Mouse (Mus musculus): Measurements from ENCODE around the gene En2. TPM values are rescaled to one million over a fixed set of nuclear protein-coding genes. Genes with fewer than 3 reads are reported as not detected.

En2 gene
- polyA plus RNA-seq, 1 experiment from 2014 or later: not detected

DNA sequence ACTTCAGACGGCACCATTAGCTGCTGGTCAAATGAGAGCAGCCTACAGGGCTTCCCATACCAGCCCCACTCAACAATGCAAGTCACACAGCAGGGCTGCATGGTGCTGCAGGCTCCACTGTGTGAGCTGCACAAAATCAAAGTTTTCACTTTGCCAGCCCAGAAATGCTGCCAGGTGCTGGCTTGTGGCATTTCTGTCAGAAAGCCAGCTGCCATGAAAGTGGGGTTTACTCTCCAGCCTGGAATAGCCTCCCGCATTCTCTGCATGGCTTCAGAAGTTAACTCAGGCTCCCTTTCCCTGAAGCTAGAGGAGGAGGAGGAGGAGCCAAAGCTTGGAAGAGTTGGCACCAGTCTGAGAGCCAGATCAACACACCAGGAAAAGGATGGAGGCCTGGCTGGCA lies 29.1 kb upstream of the En2 start:
- no peak overlapping the region for H3K4me2 ChIP-seq
- no peaks in the 10 kb centered on the region for H3K36me3 ChIP-seq
- H3K9ac ChIP-seq: no peak overlapping the region
- 35% methylated on average over 2 of the region's 2 CpGs for WGBS (ENCODE audit: insufficient replicate concordance)
- H3K4me3 ChIP-seq (replicated peaks): no peak overlapping the region
- no peaks in the 10 kb centered on the region for H3K4me1 ChIP-seq (replicated peaks)
- DNase-seq (no peak), ATAC-seq (ENCODE audit: low read depth) (no peak)
- no peak overlapping the region for H3K27ac ChIP-seq
- no peaks in the 10 kb centered on the region for H3K9me3 ChIP-seq (replicated peaks)
- peaks cover 32% of the 10 kb centered on the region for H3K27me3 ChIP-seq

GRCm38 (mm10) chr5:28144555-28144954 lies 20.9 kb upstream of the En2 start:
- no peak overlapping the region for H3K4me3 ChIP-seq (replicated peaks)
- no peak overlapping the region for H3K9ac ChIP-seq
- H3K9me3 ChIP-seq (replicated peaks): no peaks in the 10 kb centered on the region
- ATAC-seq (ENCODE audit: low read depth) (no peak), DNase-seq (no peak)
- no peak overlapping the region for H3K4me2 ChIP-seq
- no peaks in the 10 kb centered on the region for H3K4me1 ChIP-seq (replicated peaks)
- no peaks in the 10 kb centered on the region for H3K36me3 ChIP-seq
- no peak overlapping the region for H3K27ac ChIP-seq
- H3K27me3 ChIP-seq: peaks cover 22% of the 10 kb centered on the region

- H3K9ac ChIP-seq: no peak overlapping the region
- H3K4me3 ChIP-seq (replicated peaks): no peak overlapping the region
- no peaks in the 10 kb centered on the region for H3K4me1 ChIP-seq (replicated peaks)
- no peaks in the 10 kb centered on the region for H3K9me3 ChIP-seq (replicated peaks)
- WGBS (ENCODE audit: insufficient replicate concordance): 65% methylated on average over 8 of the region's 8 CpGs
- H3K4me2 ChIP-seq: no peak overlapping the region
- no peaks in the 10 kb centered on the region for H3K36me3 ChIP-seq
- no peak overlapping the region for H3K27ac ChIP-seq
- no peak for ATAC-seq (ENCODE audit: low read depth)
- DNase-seq: no peak
- peaks cover 27% of the 10 kb centered on the region for H3K27me3 ChIP-seq
Measured at GRCm38 (mm10) chr5:28146018-28146417, 19.5 kb upstream of the En2 start.

DNA sequence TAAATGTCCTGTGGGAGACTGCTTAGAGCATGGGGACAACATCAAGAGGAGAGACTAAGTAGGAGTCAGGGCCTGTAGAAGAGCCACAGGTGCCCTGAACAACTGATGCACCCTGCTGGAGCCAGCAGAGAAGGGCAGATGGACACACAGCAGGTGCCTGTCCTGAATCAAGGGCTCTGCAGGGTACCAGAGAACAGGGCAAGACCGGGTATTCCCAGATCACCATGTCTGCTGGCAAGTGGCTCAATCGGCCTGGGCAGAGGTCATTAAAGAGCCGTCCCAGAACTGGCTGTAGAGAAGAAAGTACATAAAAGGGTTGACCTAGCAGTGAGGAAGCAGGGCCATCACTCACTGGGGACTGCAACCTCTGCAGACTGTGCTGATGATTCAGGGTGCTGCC lies 17.0 kb upstream of the En2 start:
- Histone ChIP-seq H3K36me3 (no peaks in the 10 kb centered on the region), H3K9me3 (replicated peaks) (no peaks in the 10 kb centered on the region), H3K9ac (no peak overlapping the region), H3K27ac (no peak overlapping the region), H3K4me1 (replicated peaks) (no peaks in the 10 kb centered on the region), H3K4me3 (replicated peaks) (no peak overlapping the region), H3K27me3 (peaks cover 42% of the 10 kb centered on the region), H3K4me2 (no peak overlapping the region)
- DNase-seq: no peak
- 30% methylated on average over 3 of the region's 3 CpGs for WGBS (ENCODE audit: insufficient replicate concordance)
- no peak for ATAC-seq (ENCODE audit: low read depth)

- H3K9ac ChIP-seq: no peak overlapping the region
- H3K4me3 ChIP-seq (replicated peaks): no peak overlapping the region
- WGBS (ENCODE audit: insufficient replicate concordance): 49% methylated on average over 3 of the region's 3 CpGs
- no peaks in the 10 kb centered on the region for H3K9me3 ChIP-seq (replicated peaks)
- peaks cover 51% of the 10 kb centered on the region for H3K27me3 ChIP-seq
- no peaks in the 10 kb centered on the region for H3K4me1 ChIP-seq (replicated peaks)
- H3K36me3 ChIP-seq: no peaks in the 10 kb centered on the region
- no peak overlapping the region for H3K27ac ChIP-seq
- ATAC-seq (ENCODE audit: low read depth) (no peak), DNase-seq (no peak)
- no peak overlapping the region for H3K4me2 ChIP-seq
Measured at GRCm38 (mm10) chr5:28149436-28149835, 16.1 kb upstream of the En2 start.

- Histone ChIP-seq H3K27me3 (peaks cover 92% of the 10 kb centered on the region), H3K4me2 (no peak overlapping the region), H3K9ac (no peak overlapping the region), H3K9me3 (replicated peaks) (no peaks in the 10 kb centered on the region), H3K4me3 (replicated peaks) (no peak overlapping the region), H3K36me3 (no peaks in the 10 kb centered on the region), H3K4me1 (replicated peaks) (no peaks in the 10 kb centered on the region), H3K27ac (no peak overlapping the region)
- DNase-seq: no peak
- WGBS (ENCODE audit: insufficient replicate concordance): 7% methylated on average over 9 of the region's 9 CpGs
- ATAC-seq (ENCODE audit: low read depth): no peak
Measured at GRCm38 (mm10) chr5:28157044-28157730, 8.3 kb upstream of the En2 start.

GRCm38 (mm10) chr5:28157781-28158180 lies 7.7 kb upstream of the En2 start:
- Histone ChIP-seq H3K9me3 (replicated peaks) (no peaks in the 10 kb centered on the region), H3K4me3 (replicated peaks) (no peak overlapping the region), H3K27ac (no peak overlapping the region), H3K4me2 (no peak overlapping the region), H3K36me3 (no peaks in the 10 kb centered on the region), H3K4me1 (replicated peaks) (no peaks in the 10 kb centered on the region), H3K9ac (no peak overlapping the region), H3K27me3 (peaks cover 94% of the 10 kb centered on the region)
- DNase-seq (no peak), ATAC-seq (ENCODE audit: low read depth) (no peak)
- 5% methylated on average over 17 of the region's 17 CpGs for WGBS (ENCODE audit: insufficient replicate concordance)

- Histone ChIP-seq H3K4me1 (replicated peaks) (no peaks in the 10 kb centered on the region), H3K9me3 (replicated peaks) (no peaks in the 10 kb centered on the region), H3K4me2 (no peak overlapping the region), H3K36me3 (no peaks in the 10 kb centered on the region), H3K27me3 (peaks cover 95% of the 10 kb centered on the region), H3K27ac (no peak overlapping the region), H3K9ac (no peak overlapping the region), H3K4me3 (replicated peaks) (no peak overlapping the region)
- WGBS (ENCODE audit: insufficient replicate concordance): 3% methylated on average over 31 of the region's 31 CpGs
- DNase-seq (no peak), ATAC-seq (ENCODE audit: low read depth) (no peak)
Measured at GRCm38 (mm10) chr5:28158308-28159071, 7.0 kb upstream of the En2 start.

GRCm38 (mm10) chr5:28159072-28159458 lies 6.4 kb upstream of the En2 start:
- ATAC-seq (ENCODE audit: low read depth): no peak
- no peak overlapping the region for H3K4me2 ChIP-seq
- 2% methylated on average over 15 of the region's 15 CpGs for WGBS (ENCODE audit: insufficient replicate concordance)

DNA sequence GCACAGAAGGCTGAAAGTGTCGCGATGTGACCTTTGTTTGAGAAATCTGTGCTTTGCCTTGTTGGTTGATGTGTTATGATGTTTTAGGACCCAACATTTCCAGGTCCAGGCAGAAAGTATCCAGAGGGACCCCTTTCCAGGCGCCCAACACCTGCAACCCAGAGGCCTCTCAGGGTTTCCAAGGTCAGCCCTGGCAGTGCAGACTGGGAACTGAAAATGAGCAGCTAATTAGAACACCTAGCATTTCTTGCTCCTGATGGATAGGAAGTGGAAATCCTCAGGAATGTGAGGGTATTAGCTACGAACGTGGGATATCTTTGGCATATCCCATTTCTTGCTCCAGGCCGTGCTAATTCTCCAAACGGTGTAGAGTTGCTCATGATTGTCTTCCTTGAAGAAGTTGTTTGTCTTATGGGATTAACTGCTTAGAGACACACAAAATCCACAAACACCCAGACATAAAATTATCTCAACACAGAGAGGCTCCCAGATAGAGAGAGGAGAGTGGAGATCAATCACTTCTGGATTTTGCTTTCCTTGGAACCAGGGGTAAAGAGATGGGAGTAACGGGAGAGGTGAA lies 5.5 kb upstream of the En2 start:
- Histone ChIP-seq H3K9me3 (replicated peaks) (no peaks in the 10 kb centered on the region), H3K27me3 (peaks cover 100% of the 10 kb centered on the region), H3K36me3 (no peaks in the 10 kb centered on the region), H3K4me3 (replicated peaks) (no peak overlapping the region), H3K4me1 (replicated peaks) (no peaks in the 10 kb centered on the region), H3K9ac (no peak overlapping the region), H3K4me2 (no peak overlapping the region), H3K27ac (no peak overlapping the region)
- DNase-seq: no peak
- WGBS (ENCODE audit: insufficient replicate concordance): 3% methylated on average over 8 of the region's 8 CpGs
- ATAC-seq (ENCODE audit: low read depth): no peak

More at GRCm38 (mm10) chr5:28159072-28159458, 6.4 kb upstream of the En2 start:
- H3K9ac ChIP-seq: no peak overlapping the region
- no peaks in the 10 kb centered on the region for H3K36me3 ChIP-seq
- DNase-seq: no peak
- H3K9me3 ChIP-seq (replicated peaks): no peaks in the 10 kb centered on the region
- H3K4me3 ChIP-seq (replicated peaks): no peak overlapping the region
- H3K27me3 ChIP-seq: peaks cover 96% of the 10 kb centered on the region
- H3K4me1 ChIP-seq (replicated peaks): no peaks in the 10 kb centered on the region
- H3K27ac ChIP-seq: no peak overlapping the region

GRCm38 (mm10) chr5:28161383-28161937 lies 4.0 kb upstream of the En2 start:
- no peak overlapping the region for H3K27ac ChIP-seq
- H3K4me2 ChIP-seq: no peak overlapping the region
- 4% methylated on average over 20 of the region's 20 CpGs for WGBS (ENCODE audit: insufficient replicate concordance)
- H3K4me3 ChIP-seq (replicated peaks): no peak overlapping the region
- no peaks in the 10 kb centered on the region for H3K36me3 ChIP-seq
- peaks cover 100% of the 10 kb centered on the region for H3K27me3 ChIP-seq
- H3K9me3 ChIP-seq (replicated peaks): no peaks in the 10 kb centered on the region
- peaks cover 7% of the 10 kb centered on the region for H3K4me1 ChIP-seq (replicated peaks)
- ATAC-seq (ENCODE audit: low read depth): no peak
- no peak for DNase-seq
- no peak overlapping the region for H3K9ac ChIP-seq

All from liver, embryonic 13.5 days (tissue).